ENCODE assay signal across 8 mouse cellular contexts in genomic region chr8:110646064-110646463, GRCm38 (mm10). TPM values are rescaled to one million over a fixed set of nuclear protein-coding genes. Genes with fewer than 3 reads are reported as not detected.
DNase-seq lines count a peak whose midpoint lies in the region; ATAC-seq lines count a peak whose summit lies in the region.

No protein-coding gene starts in this region.

- WGBS in midbrain, embryonic 11.5 days: 42% methylated on average over 6 of the region's 6 CpGs
- WGBS in midbrain, embryonic 16.5 days: 30% methylated on average over 6 of the region's 6 CpGs
- WGBS in hindbrain, embryonic 14.5 days: 38% methylated on average over 6 of the region's 6 CpGs
- WGBS in stomach, embryonic 16.5 days: 36% methylated on average over 6 of the region's 6 CpGs

- peaks cover 2% of the 10 kb centered on the region; the same call in 1 of the 2 replicates for H3K36me3 ChIP-seq in midbrain, embryonic 11.5 days (ENCODE audit: control insufficient read depth, insufficient read depth, low read length)
- peaks cover 2% of the 10 kb centered on the region; the same call in 1 of the 2 replicates for H3K36me3 ChIP-seq in midbrain, embryonic 16.5 days (ENCODE audit: control insufficient read depth, insufficient read depth, low read length)
- peaks cover 56% of the 10 kb centered on the region for H3K36me3 ChIP-seq in hindbrain, embryonic 14.5 days (replicated peaks; ENCODE audit: control insufficient read depth, insufficient read depth)
- H3K36me3 ChIP-seq in stomach, embryonic 16.5 days (ENCODE audit: control insufficient read depth, insufficient read depth, low read length): 0 out of 2 replicates have a peak, but pooled peaks cover 3% of the 10 kb centered on the region

- H3K27me3 ChIP-seq in midbrain, embryonic 11.5 days (ENCODE audit: control insufficient read depth, insufficient read depth, low read length): no peaks in the 10 kb centered on the region
- H3K27me3 ChIP-seq in midbrain, embryonic 16.5 days (ENCODE audit: control insufficient read depth, insufficient read depth, low read depth, low read length): no peaks in the 10 kb centered on the region
- H3K27me3 ChIP-seq in hindbrain, embryonic 14.5 days (ENCODE audit: control insufficient read depth, insufficient read depth, low read length): no peaks in the 10 kb centered on the region
- H3K27me3 ChIP-seq in stomach, embryonic 16.5 days (ENCODE audit: control insufficient read depth, insufficient read depth, low read length): no peaks in the 10 kb centered on the region

- H3K9me3 ChIP-seq in midbrain, embryonic 11.5 days (ENCODE audit: control insufficient read depth, low read length): no peaks in the 10 kb centered on the region
- H3K9me3 ChIP-seq in midbrain, embryonic 16.5 days (replicated peaks; ENCODE audit: control insufficient read depth, low read length, poor library complexity, severe bottlenecking): no peaks in the 10 kb centered on the region
- no peaks in the 10 kb centered on the region for H3K9me3 ChIP-seq in hindbrain, embryonic 14.5 days (ENCODE audit: control insufficient read depth, low read length)
- no peaks in the 10 kb centered on the region for H3K9me3 ChIP-seq in stomach, embryonic 16.5 days (replicated peaks; ENCODE audit: control insufficient read depth, low read length)

- H3K4me1 ChIP-seq in midbrain, embryonic 11.5 days (ENCODE audit: control insufficient read depth, insufficient read depth, low read length): no peaks in the 10 kb centered on the region
- H3K4me1 ChIP-seq in midbrain, embryonic 16.5 days (ENCODE audit: control insufficient read depth, insufficient read depth, low read length): no peaks in the 10 kb centered on the region
- no peaks in the 10 kb centered on the region for H3K4me1 ChIP-seq in hindbrain, embryonic 14.5 days (replicated peaks; ENCODE audit: control insufficient read depth, insufficient read depth, low read length)
- no peaks in the 10 kb centered on the region for H3K4me1 ChIP-seq in stomach, embryonic 16.5 days (ENCODE audit: control insufficient read depth, insufficient read depth, low read length)

- H3K9ac ChIP-seq in midbrain, embryonic 11.5 days (ENCODE audit: low read length): no peak overlapping the region
- no peak overlapping the region for H3K9ac ChIP-seq in midbrain, embryonic 16.5 days (ENCODE audit: low read depth, low read length)
- no peak overlapping the region for H3K9ac ChIP-seq in hindbrain, embryonic 14.5 days
- H3K9ac ChIP-seq in stomach, embryonic 16.5 days (ENCODE audit: low read length): no peak overlapping the region

- peak; percentile 88 for DNase-seq in midbrain, embryonic 11.5 days (ENCODE audit: low spot score, missing footprints)
- DNase-seq in cerebellum, postnatal 10 days: peak; percentile 95 to 97
- peak; percentile 71 to 78 for DNase-seq in frontal cortex, postnatal 36 days (ENCODE audit: low spot score in 2 of 2)
- DNase-seq in hindbrain, embryonic 14.5 days (ENCODE audit: low spot score): peak; percentile 70
- DNase-seq in layer of hippocampus, postnatal 36 days: peak; percentile 68 to 80

- no peak overlapping the region for H3K27ac ChIP-seq in midbrain, embryonic 11.5 days (ENCODE audit: low read depth, low read length)
- no peak overlapping the region for H3K27ac ChIP-seq in midbrain, embryonic 16.5 days (ENCODE audit: low read length)
- H3K27ac ChIP-seq in hindbrain, embryonic 14.5 days: no peak overlapping the region
- H3K27ac ChIP-seq in stomach, embryonic 16.5 days (ENCODE audit: low read length): no peak overlapping the region

- no peak overlapping the region for H3K4me2 ChIP-seq in midbrain, embryonic 11.5 days
- no peak overlapping the region for H3K4me2 ChIP-seq in midbrain, embryonic 16.5 days (ENCODE audit: low read length)
- no peak overlapping the region for H3K4me2 ChIP-seq in hindbrain, embryonic 14.5 days (replicated peaks)
- no peak overlapping the region for H3K4me2 ChIP-seq in stomach, embryonic 16.5 days (ENCODE audit: low read depth, low read length)

- no peak overlapping the region for H3K4me3 ChIP-seq in midbrain, embryonic 11.5 days (ENCODE audit: low read depth, low read length)
- H3K4me3 ChIP-seq in midbrain, embryonic 16.5 days (ENCODE audit: low read depth, low read length): no peak overlapping the region
- H3K4me3 ChIP-seq in hindbrain, embryonic 14.5 days (replicated peaks; ENCODE audit: low read length): no peak overlapping the region
- no peak overlapping the region for H3K4me3 ChIP-seq in stomach, embryonic 16.5 days (replicated peaks; ENCODE audit: low read length)

- no peak; the same call in 1 of the 2 replicates for ATAC-seq in midbrain, embryonic 11.5 days (ENCODE audit: low FRiP score)
- ATAC-seq in midbrain, embryonic 16.5 days: no peak; the same call in 1 of the 2 replicates
- peak; percentile 51; the same call in 1 of the 2 replicates for ATAC-seq in hindbrain, embryonic 14.5 days (ENCODE audit: low FRiP score)
- ATAC-seq in megakaryocyte-erythroid progenitor cell, adult 5-6 weeks (replicated peaks; ENCODE audit: low FRiP score, low TSS enrichment, poor library complexity, severe bottlenecking): peak; percentile 87
- peak; percentile 80; the same call in 1 of the 2 replicates for ATAC-seq in stomach, embryonic 16.5 days (ENCODE audit: insufficient read depth, low FRiP score)

RNA-seq across cellular contexts. Expression of gene Vac14, which starts 27.7 kb away (rescaled TPM):
- polyA plus RNA-seq in midbrain, embryonic 11.5 days (2014; fragmentation: Nextera tagmentation; extraction: Ambion mirVana): 31.9 and 33.8 TPM in 2 replicates
- 25.2 and 28.5 TPM in 2 replicates for polyA plus RNA-seq in midbrain, embryonic 16.5 days (2015; fragmentation: Nextera tagmentation; extraction: Ambion mirVana)
- polyA plus RNA-seq in hindbrain, embryonic 14.5 days (2014; fragmentation: Nextera tagmentation; extraction: Ambion mirVana): 32.8 and 34.8 TPM in 2 replicates
- total RNA-seq in layer of hippocampus, postnatal 36 days (2021): 10 to 100 TPM; 23.9 TPM
- 50.2 and 53.9 TPM in 2 replicates for total RNA-seq in megakaryocyte-erythroid progenitor cell, adult 5-6 weeks (2014; fragmentation: Nextera tagmentation)
- total RNA-seq in megakaryocyte-erythroid progenitor cell, adult 5-6 weeks (2017): 19.8 and 23.7 TPM in 2 replicates
- polyA plus RNA-seq in stomach, embryonic 16.5 days (2015; fragmentation: Nextera tagmentation; extraction: Ambion mirVana): 12.3 and 14.0 TPM in 2 replicates

Comparison
In these comparisons a context has a peak if more than half of its experiments do, and no peak if none do; other contexts are left out.
1. ATAC-seq: peak in hindbrain, embryonic 14.5 days (single experiment), megakaryocyte-erythroid progenitor cell, adult 5-6 weeks (single experiment) and stomach, embryonic 16.5 days (single experiment); none in midbrain, embryonic 11.5 days (single experiment) and midbrain, embryonic 16.5 days (single experiment).
2. Peak in every context shown above with its lines, with median percentiles within 50 percentile points of each other: DNase-seq.